Mouse (Mus musculus): ENCODE data around the gene 1700008O03Rik.

1700008O03Rik gene

GRCm38 (mm10) chr7:44385720-44386119, at the start of gene 1700008O03Rik:
Gene 1700008O03Rik (minus strand): TSS chr7:44385820.
- no peak for DNase-seq (ENCODE audit: low spot score)

- no peak for DNase-seq (ENCODE audit: low spot score)
Measured at GRCm38 (mm10) chr7:44434089-44434488, 48.5 kb upstream of the 1700008O03Rik start.

- peak; percentile 90 for DNase-seq (ENCODE audit: low spot score)
Measured at GRCm38 (mm10) chr7:44433371-44433770, 47.8 kb upstream of the 1700008O03Rik start.

GRCm38 (mm10) chr7:44432550-44432949, 46.9 kb upstream of the 1700008O03Rik start:
- DNase-seq (ENCODE audit: low spot score): no peak

- peak; percentile 47 for DNase-seq (ENCODE audit: low spot score)
Measured at GRCm38 (mm10) chr7:44429534-44430488, 44.2 kb upstream of the 1700008O03Rik start.

GRCm38 (mm10) chr7:44428968-44429521, 43.4 kb upstream of the 1700008O03Rik start, which contains the start of gene Lrrc4b:
Gene Lrrc4b (plus strand): TSS chr7:44429018.
- peak; percentile 66 for DNase-seq (ENCODE audit: low spot score)

GRCm38 (mm10) chr7:44428171-44428950, 42.7 kb upstream of the 1700008O03Rik start:
- DNase-seq (ENCODE audit: low spot score): peak; percentile 63

- DNase-seq (ENCODE audit: low spot score): no peak
Measured at GRCm38 (mm10) chr7:44427666-44428065, 42.0 kb upstream of the 1700008O03Rik start.

- no peak for DNase-seq (ENCODE audit: low spot score)
Measured at GRCm38 (mm10) chr7:44413307-44413706, 27.7 kb upstream of the 1700008O03Rik start.

- no peak for DNase-seq (ENCODE audit: low spot score)
Measured at GRCm38 (mm10) chr7:44411144-44411543, 25.5 kb upstream of the 1700008O03Rik start.

GRCm38 (mm10) chr7:44406015-44406355, 20.4 kb upstream of the 1700008O03Rik start:
- DNase-seq (ENCODE audit: low spot score): no peak

GRCm38 (mm10) chr7:44405346-44406014, 19.9 kb upstream of the 1700008O03Rik start:
- peak; percentile 100 for DNase-seq (ENCODE audit: low spot score)

GRCm38 (mm10) chr7:44401673-44402072, 16.1 kb upstream of the 1700008O03Rik start:
- no peak for DNase-seq (ENCODE audit: low spot score)

- DNase-seq (ENCODE audit: low spot score): peak; percentile 83
Measured at GRCm38 (mm10) chr7:44398570-44398969, 12.9 kb upstream of the 1700008O03Rik start.

- DNase-seq (ENCODE audit: low spot score): no peak
Measured at GRCm38 (mm10) chr7:44393284-44393683, 7.7 kb upstream of the 1700008O03Rik start.

- no peak for DNase-seq (ENCODE audit: low spot score)
Measured at GRCm38 (mm10) chr7:44392341-44392740, 6.7 kb upstream of the 1700008O03Rik start.

GRCm38 (mm10) chr7:44391831-44392230, 6.2 kb upstream of the 1700008O03Rik start:
- no peak for DNase-seq (ENCODE audit: low spot score)

GRCm38 (mm10) chr7:44384716-44385059, 932 bp downstream of the 1700008O03Rik start:
- no peak for DNase-seq (ENCODE audit: low spot score)

GRCm38 (mm10) chr7:44383980-44384715, 1.5 kb downstream of the 1700008O03Rik start, which contains the start of gene Syt3:
Gene Syt3 (plus strand): TSS chr7:44384102.
- DNase-seq (ENCODE audit: low spot score): peak; percentile 86

GRCm38 (mm10) chr7:44382541-44382940, 3.1 kb downstream of the 1700008O03Rik start:
- no peak for DNase-seq (ENCODE audit: low spot score)

- no peak for DNase-seq (ENCODE audit: low spot score)
Measured at GRCm38 (mm10) chr7:44378290-44378689, 7.3 kb downstream of the 1700008O03Rik start.

All from embryo, embryonic 10 days (tissue).